Mouse (Mus musculus): ENCODE results near the gene Serbp1. TPM values are rescaled to one million over a fixed set of nuclear protein-coding genes. Genes with fewer than 3 reads are reported as not detected.

The Serbp1 gene
- polyA plus RNA-seq, 1 experiment from 2014 or later = 186 TPM

GRCm38 (mm10) chr6:67317827-67318338 lies 79.9 kb downstream of the Serbp1 start:
- TF ChIP-seq CTCF (IDR thresholded peaks at IDR 0.05; ENCODE audit: low read depth) (no peak), EP300 (IDR thresholded peaks at IDR 0.05; ENCODE audit: low read depth) (no peak)
- ATAC-seq (no peak), DNase-seq (no peak)
- Histone ChIP-seq H3K36me3 (replicated peaks; ENCODE audit: insufficient read depth, low read length) (no peaks in the 10 kb centered on the region), H3K4me2 (ENCODE audit: low read depth, low read length) (0 out of 2 replicates have a peak overlapping the region, but pooled peaks have one; percentile 20), H3K4me1 (ENCODE audit: insufficient read depth) (no peaks in the 10 kb centered on the region), H3K4me3 (ENCODE audit: low read depth, low read length) (no peak overlapping the region), H3K27ac (ENCODE audit: low read depth) (no peak overlapping the region), H3K9me3 (ENCODE audit: low read length) (no peaks in the 10 kb centered on the region), H3K27me3 (ENCODE audit: insufficient read depth, low read length) (no peaks in the 10 kb centered on the region), H3K9ac (replicated peaks) (no peak overlapping the region)
- WGBS (ENCODE audit: insufficient replicate concordance) = 74% methylated on average over 8 of the region's 8 CpGs

- DNase-seq = peak; percentile 83
- Histone ChIP-seq H3K4me3 (ENCODE audit: low read depth, low read length) (no peak overlapping the region), H3K27me3 (ENCODE audit: insufficient read depth, low read length) (no peaks in the 10 kb centered on the region), H3K9ac (replicated peaks) (no peak overlapping the region), H3K4me2 (ENCODE audit: low read depth, low read length) (0 out of 2 replicates have a peak overlapping the region, but pooled peaks have one; percentile 20), H3K9me3 (ENCODE audit: low read length) (no peaks in the 10 kb centered on the region), H3K36me3 (replicated peaks; ENCODE audit: insufficient read depth, low read length) (no peaks in the 10 kb centered on the region), H3K4me1 (ENCODE audit: insufficient read depth) (no peaks in the 10 kb centered on the region), H3K27ac (ENCODE audit: low read depth) (no peak overlapping the region)
- 14% methylated on average over 10 of the region's 10 CpGs for WGBS (ENCODE audit: insufficient replicate concordance)
- peak; percentile 87 for TF ChIP-seq CTCF (IDR thresholded peaks at IDR 0.05; ENCODE audit: low read depth)
- TF ChIP-seq EP300 (IDR thresholded peaks at IDR 0.05; ENCODE audit: low read depth) = peak; percentile 59; the same call in 1 of the 2 replicates
- ATAC-seq = peak; percentile 87
Measured at GRCm38 (mm10) chr6:67318451-67318850, 80.5 kb downstream of the Serbp1 start.

GRCm38 (mm10) chr6:67323788-67324187 lies 85.8 kb downstream of the Serbp1 start:
- no peak overlapping the region for H3K4me3 ChIP-seq (ENCODE audit: low read depth, low read length)
- H3K36me3 ChIP-seq (replicated peaks; ENCODE audit: insufficient read depth, low read length) = no peaks in the 10 kb centered on the region
- H3K4me2 ChIP-seq (ENCODE audit: low read depth, low read length) = no peak overlapping the region
- DNase-seq = no peak
- no peaks in the 10 kb centered on the region for H3K27me3 ChIP-seq (ENCODE audit: insufficient read depth, low read length)
- H3K27ac ChIP-seq (ENCODE audit: low read depth) = no peak overlapping the region
- WGBS (ENCODE audit: insufficient replicate concordance) = 77% methylated on average over 3 of the region's 3 CpGs
- no peaks in the 10 kb centered on the region for H3K9me3 ChIP-seq (ENCODE audit: low read length)
- H3K9ac ChIP-seq (replicated peaks) = no peak overlapping the region
- no peak for TF ChIP-seq EP300 (IDR thresholded peaks at IDR 0.05; ENCODE audit: low read depth)
- no peak for TF ChIP-seq CTCF (IDR thresholded peaks at IDR 0.05; ENCODE audit: low read depth)
- no peaks in the 10 kb centered on the region for H3K4me1 ChIP-seq (ENCODE audit: insufficient read depth)
- no peak for ATAC-seq

- Histone ChIP-seq H3K4me2 (ENCODE audit: low read depth, low read length) (no peak overlapping the region), H3K4me1 (ENCODE audit: insufficient read depth) (no peaks in the 10 kb centered on the region; the same call in 1 of the 2 replicates), H3K9me3 (ENCODE audit: low read length) (no peaks in the 10 kb centered on the region), H3K4me3 (ENCODE audit: low read depth, low read length) (no peak overlapping the region), H3K9ac (replicated peaks) (no peak overlapping the region), H3K36me3 (replicated peaks; ENCODE audit: insufficient read depth, low read length) (no peaks in the 10 kb centered on the region), H3K27ac (ENCODE audit: low read depth) (no peak overlapping the region), H3K27me3 (ENCODE audit: insufficient read depth, low read length) (no peaks in the 10 kb centered on the region)
- DNase-seq (no peak), ATAC-seq (peak; percentile 56)
- no peak for TF ChIP-seq CTCF (IDR thresholded peaks at IDR 0.05; ENCODE audit: low read depth)
- peak; percentile 91 for TF ChIP-seq EP300 (IDR thresholded peaks at IDR 0.05; ENCODE audit: low read depth)
Measured at GRCm38 (mm10) chr6:67337943-67338342, 100.0 kb downstream of the Serbp1 start.

GRCm38 (mm10) chr6:67339494-67339893 lies 101.5 kb downstream of the Serbp1 start:
- no peak overlapping the region for H3K4me3 ChIP-seq (ENCODE audit: low read depth, low read length)
- no peak overlapping the region for H3K27ac ChIP-seq (ENCODE audit: low read depth)
- TF ChIP-seq EP300 (IDR thresholded peaks at IDR 0.05; ENCODE audit: low read depth) (no peak), CTCF (IDR thresholded peaks at IDR 0.05; ENCODE audit: low read depth) (no peak)
- no peaks in the 10 kb centered on the region; the same call in 1 of the 2 replicates for H3K4me1 ChIP-seq (ENCODE audit: insufficient read depth)
- no peak overlapping the region for H3K9ac ChIP-seq (replicated peaks)
- no peaks in the 10 kb centered on the region for H3K36me3 ChIP-seq (replicated peaks; ENCODE audit: insufficient read depth, low read length)
- ATAC-seq (no peak), DNase-seq (no peak)
- no peaks in the 10 kb centered on the region for H3K9me3 ChIP-seq (ENCODE audit: low read length)
- H3K4me2 ChIP-seq (ENCODE audit: low read depth, low read length) = no peak overlapping the region
- no peaks in the 10 kb centered on the region for H3K27me3 ChIP-seq (ENCODE audit: insufficient read depth, low read length)

Other genes starting within 250 kb of the Serbp1 start
- gene Gadd45a, start 200.7 kb upstream of the Serbp1 start, polyA plus RNA-seq (2015; fragmentation: Nextera tagmentation; extraction: Ambion mirVana) = 49.5 and 65.0 TPM in 2 replicates
- 0.05 and 0.06 TPM in 2 replicates for gene Il12rb2, start 138.0 kb downstream of the Serbp1 start, polyA plus RNA-seq (2015; fragmentation: Nextera tagmentation; extraction: Ambion mirVana)